Mouse (Mus musculus): ENCODE measurements at regions not wholly inside any gene's neighbourhood (a gene's known extent, or its start where the extent isn't known, plus 50 kb on each side); places are given as distances from the start of the nearest gene placed in this dataset.

- TF ChIP-seq CTCF (conservative IDR thresholded peaks at IDR 0.05; ENCODE audit: insufficient read depth, insufficient read length, low read depth, low read length) (no peak), POLR2A (IDR thresholded peaks at IDR 0.05; ENCODE audit: low read depth, low read length) (no peak)
Measured at GRCm38 (mm10) chr7:82924092-82924491, 57.0 kb downstream of the Mex3b start.
